Mouse (Mus musculus): Measurements from ENCODE around the gene Cbfa2t2. TPM values are rescaled to one million over a fixed set of nuclear protein-coding genes. Genes with fewer than 3 reads are reported as not detected.
A peak's percentile ranks its signal among the peaks of the same experiment; 100 is the strongest.
"Not testable (repeated sequence)": the region's sequence is repeated elsewhere in the genome, so short reads cannot be mapped to it uniquely, and the experiment has no call there.

The Cbfa2t2 gene
- total and polyA plus RNA-seq, 3 experiments, result 9.6 to 49.1 (median 34.5) TPM

DNA sequence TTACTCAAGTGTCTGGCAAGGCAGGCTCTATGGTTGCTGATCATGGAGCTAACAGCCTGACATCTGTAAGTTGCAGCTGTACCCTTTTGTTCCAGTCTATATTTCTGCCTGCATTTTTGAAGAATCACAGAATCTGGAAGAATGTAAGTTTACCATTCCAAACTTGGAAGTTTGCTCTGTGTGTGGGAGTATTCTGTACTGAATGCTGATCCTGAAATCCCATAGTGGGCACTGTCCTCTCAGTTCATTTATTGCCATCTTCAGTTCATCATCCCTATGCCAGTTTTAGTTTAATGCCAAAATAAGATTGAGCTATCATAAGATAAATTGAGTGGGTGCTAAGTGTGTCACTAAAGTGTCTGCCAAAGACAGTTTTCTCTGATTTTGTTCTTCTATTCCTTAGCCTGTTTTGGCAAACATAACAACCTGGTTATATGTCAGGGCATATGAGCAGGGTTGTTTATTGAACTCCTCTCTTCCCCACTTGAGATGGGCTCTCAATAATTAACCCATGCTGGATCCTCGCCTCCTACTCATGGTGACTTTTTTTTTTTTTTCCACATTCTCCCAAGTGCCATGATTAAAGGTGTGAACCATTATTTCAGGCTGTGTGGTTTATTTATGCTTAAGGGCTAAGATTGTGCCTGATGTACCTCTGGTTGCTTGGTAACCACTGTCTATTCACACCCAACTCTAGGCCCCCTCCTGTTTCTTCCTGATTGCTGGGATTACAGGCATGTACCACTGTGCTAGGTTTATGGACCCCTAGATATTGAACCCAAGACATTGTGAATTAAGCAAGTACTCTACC lies 38.2 kb downstream of the Cbfa2t2 start:
- no peak for DNase-seq

DNA sequence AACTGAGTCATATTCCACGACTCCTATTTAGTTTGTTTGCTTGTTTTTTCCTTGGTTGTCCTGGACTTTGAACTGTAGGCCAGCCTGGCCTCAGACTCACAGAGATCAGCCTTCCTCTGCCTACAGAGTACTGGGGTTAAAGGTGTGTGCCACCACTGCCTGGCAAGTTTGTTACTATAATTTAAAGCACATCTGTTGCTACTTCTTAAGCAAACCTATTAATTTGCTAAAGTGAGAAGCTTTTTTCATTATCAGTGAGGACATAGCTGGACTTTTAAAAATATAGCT lies 38.7 kb downstream of the Cbfa2t2 start:
- DNase-seq, result no peak

DNA sequence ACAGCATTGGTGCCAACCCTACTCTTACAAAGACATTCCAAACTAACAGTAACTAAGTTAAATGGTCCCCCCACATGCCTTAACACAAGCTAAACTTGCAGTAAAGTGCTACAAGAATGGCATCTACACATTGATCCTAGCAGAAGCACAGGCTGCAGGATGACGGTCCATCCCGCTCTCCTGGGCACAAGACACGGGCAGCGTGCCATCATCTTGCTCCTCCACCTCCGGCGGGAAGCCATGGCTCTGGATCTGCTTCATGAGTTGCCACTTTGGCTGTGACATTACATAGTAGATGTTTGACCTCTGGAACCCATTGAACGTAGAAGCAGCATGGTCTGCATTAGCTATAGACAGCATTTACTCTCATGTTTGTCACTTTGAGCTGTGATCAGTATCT lies 39.6 kb downstream of the Cbfa2t2 start:
- no peak for DNase-seq

DNA sequence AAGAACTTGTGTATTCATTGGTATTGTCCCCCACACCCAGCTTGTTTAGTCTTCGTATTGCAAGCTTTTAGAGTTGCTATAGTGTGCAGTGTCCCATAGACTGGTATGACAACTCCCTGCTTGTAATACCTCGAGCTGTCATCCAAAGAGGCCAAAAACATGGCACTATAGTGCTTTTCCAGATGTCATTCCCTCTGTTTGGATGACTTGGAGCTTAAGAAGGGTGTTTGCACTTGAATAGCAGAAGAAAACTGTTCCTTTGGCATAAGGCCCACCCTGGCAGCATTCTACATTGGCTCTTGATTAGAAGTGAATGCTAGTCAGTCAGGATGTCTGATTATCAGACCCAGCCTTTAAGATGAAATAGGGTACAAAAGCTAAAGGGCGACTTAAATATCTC lies 40.7 kb downstream of the Cbfa2t2 start:
- DNase-seq, result peak; percentile 19

DNA sequence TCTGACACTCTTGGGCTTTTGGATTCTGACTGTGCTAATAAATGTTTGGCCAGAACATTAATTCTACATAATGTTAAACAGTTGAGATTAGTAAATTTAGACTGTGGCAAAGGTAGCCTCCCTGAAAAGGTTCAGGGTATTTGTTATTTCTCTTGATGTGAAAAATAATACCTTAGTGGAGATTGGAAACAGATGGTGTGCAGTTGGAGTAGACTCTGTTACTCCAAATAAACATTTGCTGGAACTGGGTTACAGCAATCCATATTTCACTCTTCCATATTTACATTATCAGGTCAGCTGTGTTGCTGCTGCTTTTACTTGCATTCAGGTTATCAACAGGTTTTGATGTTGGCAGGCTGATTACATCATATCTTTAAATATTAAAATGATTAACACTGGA lies 55.5 kb downstream of the Cbfa2t2 start:
- DNase-seq, result no peak

DNA sequence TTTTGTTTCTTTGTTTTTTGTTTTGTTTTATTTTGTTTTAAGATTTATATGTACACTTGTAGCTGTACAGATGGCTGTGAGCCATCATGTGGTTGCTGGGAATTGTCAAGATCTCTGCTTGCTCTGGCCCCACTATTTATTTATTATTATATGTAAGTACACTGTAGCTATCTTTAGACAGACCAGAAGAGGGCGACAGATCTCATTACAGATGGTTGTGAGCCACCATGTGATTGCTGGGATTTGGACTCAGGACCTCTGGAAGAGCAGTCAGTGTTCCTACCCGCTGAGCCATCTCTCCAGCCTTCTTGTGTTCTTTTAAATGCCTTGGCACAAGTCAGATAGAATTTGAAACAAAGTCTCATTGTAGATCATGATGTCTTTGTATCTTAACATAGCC lies 57.3 kb downstream of the Cbfa2t2 start:
- DNase-seq, result not testable (repeated sequence)

DNA sequence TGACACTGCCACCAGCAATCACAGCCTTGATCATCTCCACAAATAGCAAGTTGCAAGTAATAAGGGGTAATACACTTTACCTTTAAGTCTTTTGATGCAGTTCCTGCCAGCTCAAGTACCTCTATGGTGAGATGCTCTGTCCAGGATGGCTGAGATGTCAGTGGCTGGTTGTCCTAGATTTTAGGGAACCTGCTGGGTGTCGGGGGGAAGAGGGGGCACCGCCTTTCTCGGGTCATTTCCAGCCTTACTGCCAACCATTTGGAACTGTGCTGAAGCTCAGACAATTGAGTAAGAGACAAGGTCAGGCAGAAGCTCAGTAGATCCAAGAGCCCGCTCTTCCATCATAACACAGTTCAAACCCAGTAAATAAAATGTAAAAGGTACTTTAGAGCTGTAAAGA lies 58.7 kb downstream of the Cbfa2t2 start:
- DNase-seq, result no peak

DNA sequence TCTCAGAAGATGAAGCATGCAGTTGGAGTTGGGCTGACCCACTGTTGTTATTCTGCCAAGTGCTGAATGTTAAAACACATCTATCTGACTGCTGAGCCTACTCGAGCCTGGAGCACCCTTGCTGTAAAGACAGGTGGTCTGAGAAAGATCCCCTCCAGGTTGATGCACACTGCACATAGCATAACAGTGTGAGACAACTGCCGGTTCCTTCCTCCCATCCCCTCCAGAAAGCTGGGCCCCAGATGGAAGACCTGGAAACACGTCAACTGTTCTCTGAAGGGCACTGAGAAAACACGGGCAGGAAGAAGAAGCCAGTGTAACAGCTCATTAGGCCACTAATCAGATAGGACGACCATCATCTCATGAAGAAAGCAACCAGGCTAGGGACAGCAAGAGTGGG lies 62.3 kb downstream of the Cbfa2t2 start:
- DNase-seq, result no peak

DNA sequence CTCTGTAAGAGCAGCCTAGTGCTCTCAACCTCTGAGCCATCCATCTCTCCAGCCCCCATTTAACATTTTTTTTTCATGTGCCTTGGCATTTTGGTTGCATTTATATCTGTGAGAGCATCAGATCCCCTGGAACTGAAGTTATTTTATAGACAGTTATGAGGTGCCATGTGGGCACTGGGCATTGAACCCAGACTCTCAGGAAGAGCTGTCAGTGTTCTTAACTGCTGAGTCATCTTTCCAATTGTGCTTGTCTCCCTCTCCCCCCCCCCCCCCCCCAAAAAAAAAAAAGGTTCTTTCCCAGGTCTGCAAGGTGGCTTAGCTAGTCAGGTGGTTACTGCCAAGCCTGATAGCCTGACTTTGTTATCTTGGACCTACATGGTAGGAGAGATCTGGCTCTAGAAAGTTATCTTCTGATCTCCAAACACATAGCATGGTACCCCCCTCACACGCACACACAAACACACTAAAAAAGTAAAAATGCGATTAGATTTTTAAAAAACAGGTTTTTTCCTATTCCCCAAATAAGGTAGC lies 63.5 kb downstream of the Cbfa2t2 start:
- DNase-seq, result no peak

DNA sequence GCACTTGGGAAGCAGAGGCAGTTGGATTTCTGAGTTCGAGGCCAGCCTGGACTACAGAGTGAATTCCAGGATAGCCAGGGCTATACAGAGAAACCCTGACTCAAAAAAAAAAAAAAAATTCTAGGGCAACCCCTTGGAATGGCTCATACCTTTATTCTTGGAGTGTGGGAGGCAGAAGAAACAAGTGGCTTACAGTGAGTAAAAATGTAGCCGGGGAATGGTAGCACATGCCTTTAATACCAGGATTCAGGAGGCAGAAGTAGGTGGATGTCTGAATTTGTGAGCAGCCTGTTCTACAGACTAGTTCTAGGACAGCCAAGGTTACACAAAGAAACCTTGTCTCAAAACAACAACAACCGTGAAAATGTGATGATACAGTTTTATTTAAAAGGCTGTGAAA lies 64.5 kb downstream of the Cbfa2t2 start:
- no peak for DNase-seq

DNA sequence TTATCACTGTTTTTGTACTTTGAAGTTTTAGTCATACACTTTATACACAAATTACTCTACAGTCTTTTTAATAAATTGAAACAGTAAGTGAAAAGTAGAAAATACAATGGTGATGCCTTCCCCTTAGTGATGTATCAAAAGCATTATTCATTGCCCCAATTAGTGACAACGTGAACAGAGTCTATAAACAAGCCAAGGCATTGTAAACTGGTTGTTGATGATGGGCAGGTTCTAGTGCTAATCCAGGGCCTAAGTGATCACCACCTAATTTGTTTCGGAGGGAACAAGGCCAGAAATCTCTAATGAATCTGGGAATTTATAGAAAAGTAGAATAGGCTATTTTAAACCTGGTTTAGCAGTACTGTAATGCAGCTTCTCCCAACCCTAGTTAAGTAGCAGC lies 70.8 kb downstream of the Cbfa2t2 start:
- DNase-seq, result no peak

DNA sequence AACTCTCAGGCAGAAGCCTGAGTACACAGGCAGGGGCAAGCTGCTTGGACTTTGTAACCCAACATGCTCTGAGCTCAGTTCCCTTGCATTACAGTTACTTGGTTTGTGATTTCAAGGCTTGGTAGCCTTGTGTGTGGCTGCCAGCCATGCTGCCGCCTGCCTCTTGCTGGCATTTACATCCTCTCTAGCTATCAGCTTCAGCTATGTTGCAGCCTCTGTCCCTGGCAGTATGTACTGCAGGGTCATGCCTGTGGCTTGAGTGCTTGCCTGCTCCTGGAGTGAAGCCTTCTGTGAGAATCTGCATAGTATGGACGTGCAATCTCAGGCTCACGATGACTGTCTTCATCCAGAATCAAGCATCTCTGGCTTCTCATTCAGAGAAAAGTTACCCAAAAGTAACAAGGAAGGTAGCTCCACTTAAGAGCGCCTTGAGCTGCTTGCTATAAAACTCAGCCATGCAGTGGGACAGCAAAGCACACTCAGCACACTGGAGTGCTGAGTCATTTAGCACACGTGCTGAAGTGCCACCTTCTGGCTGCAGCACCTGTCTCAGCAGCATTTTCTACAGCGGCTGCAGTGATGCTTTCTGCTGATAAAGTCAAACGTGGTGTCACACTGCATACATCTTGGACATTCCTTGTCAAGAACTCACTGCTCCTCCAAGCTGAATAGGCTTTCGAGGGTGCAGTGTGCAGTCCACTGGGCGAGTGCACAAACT lies 71.4 kb downstream of the Cbfa2t2 start:
- peak; percentile 55 for DNase-seq

DNA sequence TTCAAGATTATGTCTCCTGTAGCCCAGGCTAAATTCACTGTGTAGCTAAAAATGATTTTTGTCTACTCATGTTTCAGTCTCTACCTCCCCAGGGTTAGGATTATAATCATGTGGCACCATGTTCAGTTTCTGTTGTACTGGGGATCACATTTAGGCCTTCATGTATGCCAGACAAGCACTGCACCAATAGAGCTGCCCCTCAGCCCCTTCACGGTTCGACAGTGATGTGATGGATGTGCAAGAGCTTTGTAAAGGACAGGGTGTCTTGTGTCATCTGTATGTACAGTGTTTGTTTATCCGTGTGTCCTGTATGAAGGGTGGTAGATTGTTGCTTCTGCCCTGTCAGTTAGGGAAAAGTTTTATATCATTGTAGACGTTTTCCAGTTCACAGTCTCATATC lies 72.2 kb downstream of the Cbfa2t2 start:
- no peak for DNase-seq

DNA sequence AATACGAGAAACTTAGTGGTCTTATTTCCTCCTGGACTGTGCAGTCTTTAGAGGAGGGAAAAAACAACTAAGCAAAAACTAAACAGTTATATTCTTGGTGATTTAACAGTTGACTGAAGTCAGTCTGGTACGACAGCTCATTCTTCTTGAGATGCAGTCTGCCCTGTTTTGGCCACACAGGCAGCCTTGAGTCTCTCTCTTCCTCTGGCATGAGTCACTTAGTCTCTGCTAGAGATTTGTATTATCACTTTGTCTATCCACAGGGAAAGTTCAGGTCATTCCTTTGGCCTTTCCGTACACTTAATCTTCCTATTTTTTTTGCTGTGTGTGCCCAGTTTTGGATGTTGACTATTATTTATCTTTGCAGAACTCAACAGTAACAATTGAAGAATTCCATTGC lies 73.9 kb downstream of the Cbfa2t2 start:
- peak; percentile 70 for DNase-seq

DNA sequence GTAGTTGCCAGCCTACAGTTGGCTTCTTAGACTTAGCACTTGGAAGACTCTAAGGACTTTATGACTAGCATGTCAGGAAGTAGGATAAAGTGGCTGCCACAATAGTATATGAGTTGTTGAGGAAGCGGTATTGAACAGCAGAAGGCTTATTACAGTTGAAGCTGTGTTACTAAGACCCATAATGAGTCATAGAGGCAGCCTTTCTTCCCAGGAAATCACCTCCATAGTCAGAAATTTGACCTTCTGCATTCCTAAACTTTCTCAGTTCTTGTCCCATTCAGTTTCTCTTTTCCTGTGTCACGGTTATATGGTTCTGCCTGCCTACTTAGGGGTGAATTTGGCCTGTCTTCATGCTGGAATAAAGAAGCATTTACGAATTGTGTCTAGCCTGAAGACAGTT lies 80.7 kb downstream of the Cbfa2t2 start:
- no peak for DNase-seq

DNA sequence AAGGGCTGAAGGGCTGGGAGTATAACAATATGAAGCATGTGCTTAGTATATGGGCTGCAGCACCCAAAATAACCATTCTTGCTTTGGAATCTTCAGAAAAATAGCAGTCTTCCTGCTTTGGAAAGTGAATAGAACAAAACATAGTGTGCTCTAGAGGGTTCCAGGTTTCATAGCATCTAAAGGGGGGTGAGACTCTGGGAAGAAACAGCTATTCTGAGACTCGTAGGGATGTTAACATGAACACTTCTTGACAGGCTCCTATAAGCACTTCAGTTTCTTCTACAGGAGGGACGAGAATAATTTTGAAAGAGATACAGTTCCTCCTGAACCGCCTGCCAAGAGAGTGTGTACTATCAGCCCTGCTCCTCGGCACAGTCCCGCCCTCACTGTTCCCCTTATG lies 81.1 kb downstream of the Cbfa2t2 start:
- no peak for DNase-seq

DNA sequence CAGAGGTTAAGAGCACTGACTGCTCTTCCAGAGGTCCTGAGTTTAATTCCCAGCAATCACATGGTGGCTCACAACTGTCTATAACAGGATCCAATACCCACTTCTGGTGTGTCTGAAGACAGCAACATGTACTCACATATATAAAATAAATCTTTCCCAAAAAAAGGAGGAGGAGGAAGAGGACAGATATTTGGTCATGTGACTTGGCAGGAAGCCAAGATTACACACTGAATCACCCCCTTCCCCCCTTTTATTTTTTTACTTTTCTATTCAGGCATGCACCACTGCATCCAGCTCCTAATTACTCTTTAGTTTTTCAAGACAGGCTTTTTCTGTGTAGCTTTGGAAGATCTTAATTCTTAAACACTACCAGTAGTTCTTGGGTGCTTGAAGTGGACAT lies 85.2 kb downstream of the Cbfa2t2 start:
- DNase-seq, result no peak

DNA sequence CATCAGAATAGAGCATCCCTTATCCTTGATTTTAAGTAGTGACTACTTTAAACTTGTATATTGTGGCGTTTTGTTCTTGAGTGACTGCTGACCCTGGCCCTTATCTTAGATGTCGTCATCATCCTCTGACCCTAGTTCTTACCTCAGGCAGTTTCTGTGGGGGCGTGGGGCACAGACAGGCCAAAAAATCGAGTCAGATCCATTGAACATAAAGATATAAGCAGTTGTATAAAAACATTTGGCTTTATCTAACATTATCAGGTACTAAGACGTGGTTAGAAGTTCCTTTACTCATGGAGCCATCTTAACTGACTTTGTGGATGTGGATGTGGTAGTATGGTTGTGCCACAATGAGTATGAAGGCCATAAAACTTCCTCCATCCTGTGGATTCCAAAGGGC lies 86.1 kb downstream of the Cbfa2t2 start:
- DNase-seq, result no peak

DNA sequence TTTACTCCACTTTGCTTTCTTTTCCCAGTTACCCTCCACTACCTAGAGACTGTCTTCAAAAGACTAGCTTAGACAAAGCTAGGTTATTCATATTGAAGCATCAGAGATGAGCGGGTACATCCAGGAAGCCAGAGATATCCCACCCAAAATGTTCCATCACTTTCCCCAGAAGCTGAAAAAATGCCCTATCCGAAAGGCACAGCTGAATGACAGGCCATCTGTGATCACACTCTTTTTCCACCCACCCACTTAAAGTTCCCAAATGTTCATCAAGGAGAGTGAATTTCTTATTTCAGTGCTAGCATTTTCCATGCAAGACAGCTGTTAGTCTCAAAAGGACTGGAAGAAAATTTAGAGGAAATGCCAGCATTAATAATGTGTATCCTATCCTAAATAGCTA lies 89.0 kb downstream of the Cbfa2t2 start:
- no peak for DNase-seq

DNA sequence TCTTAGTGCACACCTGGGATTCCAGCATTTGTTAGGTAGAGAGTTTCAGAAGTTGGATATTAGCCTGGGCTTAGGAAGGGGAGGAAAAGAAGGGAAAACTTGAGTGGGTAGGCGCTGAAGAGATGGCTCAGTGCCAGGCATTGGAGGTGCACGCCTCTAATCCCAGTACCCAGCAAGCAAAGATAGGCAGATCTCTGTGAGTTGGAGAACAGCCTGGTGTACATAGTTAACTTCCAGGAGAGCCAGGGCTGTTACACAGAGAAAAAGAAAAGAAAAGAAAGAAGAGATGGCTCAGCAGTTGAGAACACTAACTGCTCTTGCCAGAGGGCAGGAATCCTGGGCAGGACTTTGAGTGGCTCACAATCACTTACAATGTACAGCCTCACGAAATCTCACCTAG lies 90.2 kb downstream of the Cbfa2t2 start:
- DNase-seq, result no peak

DNA sequence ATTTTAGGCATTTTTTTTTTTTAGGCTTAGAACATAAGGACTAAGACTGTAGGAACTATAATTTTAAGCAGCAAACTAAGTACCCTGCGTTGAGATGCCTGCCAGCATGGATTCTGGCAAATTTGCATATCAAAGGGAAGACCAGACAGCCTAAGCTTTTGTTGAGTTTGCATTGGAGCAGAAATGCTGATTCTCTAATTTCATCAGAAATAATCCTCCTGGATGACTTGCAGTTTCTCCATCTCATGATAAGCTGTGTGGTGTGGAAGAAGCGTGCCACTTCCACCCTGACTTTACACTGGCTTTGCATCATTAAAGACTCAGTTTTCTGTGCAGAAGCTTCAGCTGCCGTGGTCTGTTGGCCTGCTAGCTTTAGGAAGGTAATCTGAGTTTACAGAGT lies 96.6 kb downstream of the Cbfa2t2 start:
- DNase-seq, result no peak

DNA sequence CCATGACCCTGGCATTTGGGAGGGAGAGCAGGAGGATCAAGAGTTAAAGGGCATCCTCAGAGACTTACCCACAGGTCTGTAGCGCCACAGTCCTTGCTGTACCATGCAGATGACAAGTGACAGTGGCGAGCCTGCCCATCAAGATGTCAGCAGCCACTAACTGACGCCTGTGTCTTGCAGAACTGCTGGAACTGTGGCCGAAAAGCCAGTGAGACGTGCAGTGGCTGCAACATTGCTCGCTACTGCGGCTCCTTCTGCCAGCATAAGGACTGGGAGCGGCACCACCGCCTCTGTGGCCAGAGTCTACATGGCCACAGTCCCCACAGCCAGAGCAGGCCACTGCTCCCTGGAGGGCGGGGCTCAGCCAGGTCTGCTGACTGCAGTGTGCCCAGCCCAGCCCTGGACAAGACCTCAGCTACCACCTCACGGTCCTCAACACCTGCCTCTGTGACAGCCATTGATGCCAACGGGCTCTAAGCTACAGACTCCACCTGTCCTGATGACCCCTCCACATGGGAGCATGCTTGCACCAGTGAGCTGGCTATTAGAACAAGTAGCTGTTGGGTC lies 98.5 kb downstream of the Cbfa2t2 start:
- DNase-seq, result no peak

DNA sequence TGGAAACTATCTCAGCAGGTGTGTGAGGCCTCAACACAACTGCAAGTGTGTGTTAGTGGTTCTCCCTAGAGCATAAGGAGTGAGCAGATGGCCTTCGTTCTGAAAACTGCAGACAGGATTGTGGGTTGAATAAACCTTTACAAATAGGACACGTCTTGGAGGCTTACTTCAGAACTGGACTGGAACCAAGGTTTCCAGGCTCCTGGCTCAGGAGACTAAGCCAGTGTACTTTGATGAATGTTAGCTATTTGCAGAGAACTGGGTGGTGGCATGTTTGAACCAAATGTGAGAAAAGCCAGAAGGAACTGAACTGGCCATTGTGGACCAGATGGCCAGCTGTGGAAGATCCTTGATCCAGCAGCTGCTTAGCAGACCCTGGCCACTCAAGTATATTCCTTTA lies 102.0 kb downstream of the Cbfa2t2 start:
- no peak for DNase-seq

DNA sequence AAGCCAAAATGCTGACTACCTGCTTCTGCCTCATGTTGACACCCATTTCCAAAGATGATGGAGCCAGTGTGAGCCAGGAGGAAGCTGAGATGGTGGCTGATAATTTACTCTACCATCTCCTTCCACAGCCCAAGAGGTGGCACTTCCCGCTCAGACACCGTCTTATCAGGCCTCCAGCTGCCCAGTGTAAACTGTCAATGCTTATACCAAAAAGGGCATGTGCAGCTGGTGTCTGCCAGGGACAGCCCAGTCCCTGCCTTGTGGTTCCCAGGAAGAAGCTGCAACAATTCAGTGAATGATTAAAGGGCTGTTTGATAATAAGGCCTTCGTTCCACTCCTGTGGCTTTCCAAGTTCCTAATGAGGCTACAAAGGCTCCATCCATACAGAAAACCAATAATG lies 102.4 kb downstream of the Cbfa2t2 start:
- no peak for DNase-seq

All from adrenal gland, adult 2 months (tissue).